Mouse (Mus musculus) leukemia stem cell, adult 10-12 weeks (primary cell): ENCODE results near the gene Il1rl1. TPM values are rescaled to one million over a fixed set of nuclear protein-coding genes. Genes with fewer than 3 reads are reported as not detected.

Experiments
- polyA plus RNA-seq: library from polyadenylated mRNA; stranded (reverse); fragments of >175 nt; gene quantifications from 2 replicates; pipeline ENCODE4 v1.2.3, GENCODE M21; 2012; ENCODE audit warnings: low replicate concordance

Gene Il1rl1
- polyA plus RNA-seq, result 1.8 and 14.2 TPM in 2 replicates

DNA sequence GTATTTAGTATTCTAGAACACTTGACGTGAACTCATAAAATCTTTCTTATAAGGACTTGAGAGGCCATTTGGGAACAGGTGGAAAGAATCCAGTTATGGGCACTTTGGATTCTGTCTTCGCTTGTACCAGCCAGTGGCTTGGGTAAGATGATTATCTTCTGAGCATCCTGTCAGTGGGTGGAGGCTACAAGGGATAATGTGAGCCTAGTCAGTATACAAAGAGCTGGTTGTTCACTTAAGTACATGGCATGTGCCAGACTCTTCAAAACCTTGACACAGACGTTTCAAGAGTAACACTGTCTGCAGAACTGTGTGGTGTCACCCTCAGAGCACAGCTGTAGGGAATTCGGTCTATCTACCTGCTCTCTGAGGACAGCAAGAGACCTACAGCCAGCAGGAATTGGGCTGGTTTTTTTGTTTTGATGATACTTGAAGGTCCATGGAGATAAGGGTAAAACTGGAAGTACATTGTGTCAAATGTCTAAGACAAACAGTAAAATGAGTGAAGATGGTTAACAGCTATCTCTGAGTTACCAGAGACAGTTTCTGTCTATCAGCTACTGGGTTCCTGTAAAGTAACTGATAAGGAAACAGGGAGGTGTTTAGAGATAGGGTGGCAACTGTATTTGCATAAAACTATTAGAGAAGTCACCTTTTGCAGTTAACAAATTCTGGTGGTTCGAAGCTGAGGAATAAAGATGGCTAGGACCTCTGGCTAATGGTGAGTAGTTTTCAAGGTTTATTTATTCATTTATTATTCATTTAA is at the start of gene Il1rl1:
Gene Il1rl1 (plus strand): TSS at position 661 of the 766 bp plus-strand sequence.

DNA sequence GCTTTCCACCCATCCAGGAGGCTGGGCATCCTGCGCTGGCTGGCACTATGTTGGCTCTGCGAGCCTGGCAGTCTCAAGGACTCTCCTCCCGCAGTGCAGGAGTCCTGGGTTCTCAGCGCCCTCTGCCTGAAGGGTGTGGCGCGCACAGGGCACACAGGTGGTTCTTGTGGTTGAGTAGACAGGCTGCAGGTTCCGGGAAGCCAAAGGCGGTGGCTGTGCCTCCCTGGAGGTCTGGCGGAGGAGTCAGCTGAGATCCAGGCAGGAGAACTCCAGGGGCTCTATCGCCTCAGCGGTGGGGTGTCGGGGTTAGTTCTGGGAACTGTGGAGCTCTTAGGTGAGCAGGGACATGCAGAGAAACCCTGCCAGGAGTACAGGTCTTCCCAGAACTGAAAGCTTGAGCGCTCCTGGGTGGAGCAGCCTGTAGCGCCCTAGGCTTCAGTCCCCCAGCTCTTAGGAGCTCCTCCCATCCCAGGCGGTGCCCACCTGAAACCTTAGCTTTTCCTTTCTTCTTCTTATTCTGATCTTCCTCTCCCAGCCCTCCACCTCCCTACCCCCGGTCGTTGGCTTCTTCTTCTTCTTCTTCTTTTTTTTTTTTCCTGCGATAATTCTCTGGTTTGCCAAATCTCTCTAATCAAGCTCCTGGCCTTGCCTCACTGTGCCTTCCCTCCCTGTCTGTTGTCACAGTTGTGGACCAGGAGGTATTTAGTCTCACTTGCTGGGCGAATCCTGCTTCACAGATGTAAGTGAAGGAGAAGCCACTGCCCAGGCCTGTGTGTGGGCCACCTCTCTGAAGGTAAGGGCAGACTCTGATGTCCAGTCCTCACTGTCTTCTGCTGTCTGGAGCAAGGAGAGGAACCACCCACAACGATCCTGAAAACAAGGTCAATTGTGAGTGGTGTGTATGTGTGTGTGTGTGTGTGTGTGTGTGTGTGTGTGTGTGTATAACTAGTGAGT is 36.4 kb downstream of the Il1rl1 start, which contains the start of gene Il18r1:
Gene Il18r1 (plus strand): TSS at position 76 of the 954 bp plus-strand sequence.

Other genes starting within 250 kb of the Il1rl1 start
- gene Il1r1, start 204.5 kb upstream of the Il1rl1 start, polyA plus RNA-seq, result 2.5 and 9.1 TPM in 2 replicates
- 0.51 and 0.92 TPM in 2 replicates for gene Il1rl2, start 105.0 kb upstream of the Il1rl1 start, polyA plus RNA-seq
- 0.16 and 0.54 TPM in 2 replicates for gene Il18r1, start 36.0 kb downstream of the Il1rl1 start, polyA plus RNA-seq
- 0.47 TPM in 1 of 2 replicates, not detected in the other for gene Il18rap, start 85.8 kb downstream of the Il1rl1 start, polyA plus RNA-seq
- gene Slc9a4, start 150.5 kb downstream of the Il1rl1 start, polyA plus RNA-seq, result not detected in 2 replicates